Mouse (Mus musculus): ENCODE measurements around the gene Trim67.

Gene Trim67

GRCm38 (mm10) chr8:124795781-124796488 is 3.0 kb downstream of the Trim67 start:
- DNase-seq: no peak

GRCm38 (mm10) chr8:124800542-124800941 is 7.7 kb downstream of the Trim67 start:
- no peak for DNase-seq

- DNase-seq: no peak
Observed at GRCm38 (mm10) chr8:124803824-124804702, 11.2 kb downstream of the Trim67 start.

- DNase-seq: no peak
Observed at GRCm38 (mm10) chr8:124805990-124806389, 13.1 kb downstream of the Trim67 start.

- no peak for DNase-seq
Observed at GRCm38 (mm10) chr8:124809419-124809818, 16.5 kb downstream of the Trim67 start.

GRCm38 (mm10) chr8:124810056-124810610 is 17.2 kb downstream of the Trim67 start:
- DNase-seq: peak; percentile 73

GRCm38 (mm10) chr8:124810689-124811394 is 17.9 kb downstream of the Trim67 start:
- peak; percentile 89 for DNase-seq

- no peak for DNase-seq
Observed at GRCm38 (mm10) chr8:124813326-124813725, 20.4 kb downstream of the Trim67 start.

GRCm38 (mm10) chr8:124815870-124816269 is 23.0 kb downstream of the Trim67 start:
- DNase-seq: no peak

- no peak for DNase-seq
Observed at GRCm38 (mm10) chr8:124816866-124817265, 24.0 kb downstream of the Trim67 start.

GRCm38 (mm10) chr8:124817361-124817760 is 24.5 kb downstream of the Trim67 start:
- DNase-seq: no peak

GRCm38 (mm10) chr8:124819612-124820115 is 26.8 kb downstream of the Trim67 start:
- DNase-seq: no peak

- DNase-seq: no peak
Observed at GRCm38 (mm10) chr8:124820125-124820524, 27.2 kb downstream of the Trim67 start.

GRCm38 (mm10) chr8:124823497-124823896 is 30.6 kb downstream of the Trim67 start:
- no peak for DNase-seq

- no peak for DNase-seq
Observed at GRCm38 (mm10) chr8:124826658-124827057, 33.8 kb downstream of the Trim67 start.

- DNase-seq: peak; percentile 81
Observed at GRCm38 (mm10) chr8:124827387-124827786, 34.5 kb downstream of the Trim67 start.

GRCm38 (mm10) chr8:124828561-124829240 is 35.8 kb downstream of the Trim67 start:
- DNase-seq: no peak

GRCm38 (mm10) chr8:124830050-124830449 is 37.2 kb downstream of the Trim67 start:
- DNase-seq: no peak

GRCm38 (mm10) chr8:124831531-124831930 is 38.6 kb downstream of the Trim67 start:
- DNase-seq: no peak

- DNase-seq: no peak
Observed at GRCm38 (mm10) chr8:124831941-124832340, 39.0 kb downstream of the Trim67 start.

- DNase-seq: no peak
Observed at GRCm38 (mm10) chr8:124833430-124834205, 40.7 kb downstream of the Trim67 start.

Measured in retina, postnatal 1 day (tissue).